Mouse (Mus musculus): ENCODE measurements around the gene Lrpap1. TPM values are rescaled to one million over a fixed set of nuclear protein-coding genes. Genes with fewer than 3 reads are reported as not detected.
A peak's percentile ranks its signal among the peaks of the same experiment; 100 is the strongest.

Gene Lrpap1
- polyA plus RNA-seq (2014; fragmentation: Nextera tagmentation; extraction: Ambion mirVana) = 94.1 and 101 TPM in 2 replicates

GRCm38 (mm10) chr5:35104960-35105921 lies at the start of gene Lrpap1:
TSS of gene Lrpap1 (minus strand) at chr5:35105766.
- H3K4me1 ChIP-seq (ENCODE audit: control insufficient read depth, insufficient read depth, low read length) = peaks cover 10% of the 10 kb centered on the region; the same call in 1 of the 2 replicates
- peak; percentile 95 for DNase-seq (ENCODE audit: low spot score)
- H3K27ac ChIP-seq (ENCODE audit: low read depth, low read length) = 0 out of 2 replicates have a peak within 1 kb of the TSS, but pooled peaks have one; percentile 27
- no peaks in the 10 kb centered on the region for H3K27me3 ChIP-seq (ENCODE audit: control insufficient read depth, insufficient read depth, low read length)
- H3K4me3 ChIP-seq (ENCODE audit: low read depth, low read length) = peak within 1 kb of the TSS; percentile 76
- ATAC-seq (ENCODE audit: insufficient read depth, low FRiP score, low TSS enrichment) = peak; percentile 93
- no peaks in the 10 kb centered on the region; the same call in none of the 2 replicates for H3K36me3 ChIP-seq (ENCODE audit: control insufficient read depth, insufficient read depth, low read length)
- under 1% methylated on average over 39 of the region's 39 CpGs for WGBS
- no peaks in the 10 kb centered on the region for H3K9me3 ChIP-seq (ENCODE audit: control insufficient read depth, low read length)
- peak within 1 kb of the TSS; percentile 84 for H3K9ac ChIP-seq (ENCODE audit: low read length)
- peak within 1 kb of the TSS; percentile 74 for H3K4me2 ChIP-seq (ENCODE audit: low read depth)

- DNase-seq (ENCODE audit: low spot score) (no peak), ATAC-seq (ENCODE audit: insufficient read depth, low FRiP score, low TSS enrichment) (no peak)
- Histone ChIP-seq H3K27me3 (ENCODE audit: control insufficient read depth, insufficient read depth, low read length) (no peaks in the 10 kb centered on the region), H3K9ac (ENCODE audit: low read length) (no peak overlapping the region), H3K4me2 (ENCODE audit: low read depth) (no peak overlapping the region), H3K36me3 (ENCODE audit: control insufficient read depth, insufficient read depth, low read length) (no peaks in the 10 kb centered on the region), H3K4me1 (ENCODE audit: control insufficient read depth, insufficient read depth, low read length) (0 out of 2 replicates have a peak, but pooled peaks cover 2% of the 10 kb centered on the region), H3K27ac (ENCODE audit: low read depth, low read length) (no peak overlapping the region), H3K4me3 (ENCODE audit: low read depth, low read length) (no peak overlapping the region), H3K9me3 (ENCODE audit: control insufficient read depth, low read length) (no peaks in the 10 kb centered on the region)
- 78% methylated on average over 5 of the region's 5 CpGs for WGBS
These were observed 44.4 kb upstream of the Lrpap1 start for GRCm38 (mm10) chr5:35149939-35150338.

- Histone ChIP-seq H3K9me3 (ENCODE audit: control insufficient read depth, low read length) (no peaks in the 10 kb centered on the region), H3K36me3 (ENCODE audit: control insufficient read depth, insufficient read depth, low read length) (no peaks in the 10 kb centered on the region), H3K4me3 (ENCODE audit: low read depth, low read length) (no peak overlapping the region), H3K9ac (ENCODE audit: low read length) (no peak overlapping the region), H3K27ac (ENCODE audit: low read depth, low read length) (no peak overlapping the region), H3K4me1 (ENCODE audit: control insufficient read depth, insufficient read depth, low read length) (0 out of 2 replicates have a peak, but pooled peaks cover 2% of the 10 kb centered on the region), H3K4me2 (ENCODE audit: low read depth) (no peak overlapping the region), H3K27me3 (ENCODE audit: control insufficient read depth, insufficient read depth, low read length) (no peaks in the 10 kb centered on the region)
- ATAC-seq (ENCODE audit: insufficient read depth, low FRiP score, low TSS enrichment) = no peak
- no peak for DNase-seq (ENCODE audit: low spot score)
- WGBS = 80% methylated on average over 4 of the region's 4 CpGs
These were observed 44.0 kb upstream of the Lrpap1 start for GRCm38 (mm10) chr5:35149526-35149925.

GRCm38 (mm10) chr5:35147963-35148767 lies 42.6 kb upstream of the Lrpap1 start:
- no peaks in the 10 kb centered on the region for H3K9me3 ChIP-seq (ENCODE audit: control insufficient read depth, low read length)
- no peak overlapping the region for H3K4me3 ChIP-seq (ENCODE audit: low read depth, low read length)
- DNase-seq (ENCODE audit: low spot score) (no peak), ATAC-seq (ENCODE audit: insufficient read depth, low FRiP score, low TSS enrichment) (no peak)
- H3K4me1 ChIP-seq (ENCODE audit: control insufficient read depth, insufficient read depth, low read length) = 0 out of 2 replicates have a peak, but pooled peaks cover 2% of the 10 kb centered on the region
- WGBS = 73% methylated on average over 8 of the region's 8 CpGs
- H3K36me3 ChIP-seq (ENCODE audit: control insufficient read depth, insufficient read depth, low read length) = no peaks in the 10 kb centered on the region
- H3K27ac ChIP-seq (ENCODE audit: low read depth, low read length) = no peak overlapping the region
- no peak overlapping the region for H3K4me2 ChIP-seq (ENCODE audit: low read depth)
- no peak overlapping the region for H3K9ac ChIP-seq (ENCODE audit: low read length)
- H3K27me3 ChIP-seq (ENCODE audit: control insufficient read depth, insufficient read depth, low read length) = no peaks in the 10 kb centered on the region

GRCm38 (mm10) chr5:35147155-35147962 lies 41.8 kb upstream of the Lrpap1 start:
- Histone ChIP-seq H3K36me3 (ENCODE audit: control insufficient read depth, insufficient read depth, low read length) (no peaks in the 10 kb centered on the region), H3K4me2 (ENCODE audit: low read depth) (no peak overlapping the region), H3K27me3 (ENCODE audit: control insufficient read depth, insufficient read depth, low read length) (no peaks in the 10 kb centered on the region), H3K9ac (ENCODE audit: low read length) (no peak overlapping the region), H3K4me1 (ENCODE audit: control insufficient read depth, insufficient read depth, low read length) (0 out of 2 replicates have a peak, but pooled peaks cover 2% of the 10 kb centered on the region), H3K9me3 (ENCODE audit: control insufficient read depth, low read length) (no peaks in the 10 kb centered on the region), H3K4me3 (ENCODE audit: low read depth, low read length) (no peak overlapping the region), H3K27ac (ENCODE audit: low read depth, low read length) (no peak overlapping the region)
- ATAC-seq (ENCODE audit: insufficient read depth, low FRiP score, low TSS enrichment) (no peak), DNase-seq (ENCODE audit: low spot score) (no peak)
- 71% methylated on average over 2 of the region's 2 CpGs for WGBS

- Histone ChIP-seq H3K9ac (ENCODE audit: low read length) (no peak overlapping the region), H3K4me2 (ENCODE audit: low read depth) (no peak overlapping the region), H3K9me3 (ENCODE audit: control insufficient read depth, low read length) (no peaks in the 10 kb centered on the region), H3K27me3 (ENCODE audit: control insufficient read depth, insufficient read depth, low read length) (no peaks in the 10 kb centered on the region), H3K4me3 (ENCODE audit: low read depth, low read length) (no peak overlapping the region), H3K36me3 (ENCODE audit: control insufficient read depth, insufficient read depth, low read length) (no peaks in the 10 kb centered on the region), H3K4me1 (ENCODE audit: control insufficient read depth, insufficient read depth, low read length) (0 out of 2 replicates have a peak, but pooled peaks cover 2% of the 10 kb centered on the region), H3K27ac (ENCODE audit: low read depth, low read length) (no peak overlapping the region)
- DNase-seq (ENCODE audit: low spot score) = no peak
- ATAC-seq (ENCODE audit: insufficient read depth, low FRiP score, low TSS enrichment) = no peak
- 81% methylated on average over 2 of the region's 2 CpGs for WGBS
These were observed 41.2 kb upstream of the Lrpap1 start for GRCm38 (mm10) chr5:35146747-35147146.

- H3K27ac ChIP-seq (ENCODE audit: low read depth, low read length) = no peak overlapping the region
- WGBS = 89% methylated on average over 2 of the region's 2 CpGs
- no peak for DNase-seq (ENCODE audit: low spot score)
- no peaks in the 10 kb centered on the region for H3K27me3 ChIP-seq (ENCODE audit: control insufficient read depth, insufficient read depth, low read length)
- H3K9me3 ChIP-seq (ENCODE audit: control insufficient read depth, low read length) = no peaks in the 10 kb centered on the region
- no peak for ATAC-seq (ENCODE audit: insufficient read depth, low FRiP score, low TSS enrichment)
- H3K36me3 ChIP-seq (ENCODE audit: control insufficient read depth, insufficient read depth, low read length) = no peaks in the 10 kb centered on the region
- H3K4me2 ChIP-seq (ENCODE audit: low read depth) = no peak overlapping the region
- 0 out of 2 replicates have a peak, but pooled peaks cover 2% of the 10 kb centered on the region for H3K4me1 ChIP-seq (ENCODE audit: control insufficient read depth, insufficient read depth, low read length)
- no peak overlapping the region for H3K9ac ChIP-seq (ENCODE audit: low read length)
- H3K4me3 ChIP-seq (ENCODE audit: low read depth, low read length) = no peak overlapping the region
These were observed 39.1 kb upstream of the Lrpap1 start for GRCm38 (mm10) chr5:35144716-35145115.
